Mouse (Mus musculus) bone marrow macrophage, adult 2 months (primary cell): Measurements from ENCODE around the gene Fgfr4.

Source experiments
- CTCF ChIP-seq: IDR thresholded peaks from 2 replicates; pipeline ENCODE4 v1.5.1; 2012; ENCODE audit warnings: low read depth, mild to moderate bottlenecking, low read length, moderate library complexity
- POLR2A ChIP-seq: IDR thresholded peaks from 2 replicates; pipeline ENCODE4 v1.6.1; 2012; ENCODE audit warnings: mild to moderate bottlenecking, low read depth, low read length, borderline replicate concordance

DNA sequence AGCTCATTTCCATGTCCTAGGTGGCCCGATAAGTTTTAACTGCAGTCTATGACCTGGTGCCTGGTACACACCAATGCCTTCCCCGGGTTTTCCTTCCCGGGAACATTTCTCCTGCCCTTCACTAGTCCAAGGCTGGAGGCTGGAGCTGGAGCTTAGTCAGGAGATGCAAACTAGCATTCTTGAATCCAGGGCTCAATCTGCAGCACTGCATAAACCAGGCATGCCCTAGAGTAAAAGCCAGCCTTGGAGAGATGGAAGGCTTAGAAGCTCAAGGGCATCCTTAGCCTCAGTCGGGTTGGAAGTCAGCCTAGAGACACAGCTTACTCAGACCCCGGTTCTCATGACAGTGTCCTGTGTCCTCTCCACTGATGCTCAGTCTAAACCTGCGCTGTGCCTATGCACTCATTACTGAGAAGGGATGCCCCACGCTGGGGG is 19.9 kb downstream of the Fgfr4 start:
- TF ChIP-seq POLR2A (no peak), CTCF (no peak)
